Mouse (Mus musculus) liver, embryonic 16.5 days (tissue): ENCODE data around the gene N4bp1. TPM values are rescaled to one million over a fixed set of nuclear protein-coding genes. Genes with fewer than 3 reads are reported as not detected.

Experiments used
- ATAC-seq: fragments of 200-750 bp; cut with Nextera tagmentation; 2 replicates; pipeline ENCODE4 v1.8.0; 2017; ENCODE audit warnings: low read depth, mild to moderate bottlenecking, moderate number of reproducible peaks, moderate library complexity
- H3K27ac ChIP-seq: fragments of 300-500 bp; sonication (generic); 2 replicates; pipeline ENCODE4 v1.5.1; 2014; ENCODE audit warnings: mild to moderate bottlenecking, low read length
- H3K27me3 ChIP-seq: fragments of 300-500 bp; sonication (generic); 2 replicates; pipeline ENCODE4 v1.6.1; 2014; ENCODE audit warnings: low read depth, low read length, mixed read lengths; ENCODE audit not compliant: control insufficient read depth, insufficient read depth
- H3K36me3 ChIP-seq: fragments of 300-500 bp; sonication (generic); 2 replicates; pipeline ENCODE4 v1.6.1; 2014; ENCODE audit warnings: mild to moderate bottlenecking; ENCODE audit not compliant: control insufficient read depth, insufficient read depth
- H3K4me1 ChIP-seq: fragments of 300-500 bp; sonication (generic); 2 replicates; pipeline ENCODE4 v1.6.1; 2014; ENCODE audit warnings: low read depth, low read length, mixed read lengths; ENCODE audit not compliant: control insufficient read depth
- H3K4me2 ChIP-seq: fragments of 300-500 bp; sonication (generic); 2 replicates; pipeline ENCODE4 v1.6.1; 2014; ENCODE audit warnings: low read depth, low read length, mixed read lengths
- H3K4me3 ChIP-seq: fragments of 300-500 bp; sonication (generic); 2 replicates; pipeline ENCODE4 v1.5.1; 2014; ENCODE audit warnings: low read depth, mild to moderate bottlenecking, low read length
- H3K9ac ChIP-seq: fragments of 300-500 bp; sonication (generic); 2 replicates; pipeline ENCODE4 v1.6.1; 2014; ENCODE audit warnings: low read depth, low read length
- H3K9me3 ChIP-seq: fragments of 300-500 bp; sonication (generic); replicated peaks from 2 replicates; pipeline ENCODE4 v1.6.1; 2016; ENCODE audit warnings: low read length; ENCODE audit not compliant: control insufficient read depth
- WGBS: fragments of 180-500 bp; shearing (Covaris S2); extraction: QIAGEN DNeasy Blood & Tissue Kit; methylation state at CpG from one replicate; pipeline ENCODE4 v1.1.7; 2014; ENCODE audit not compliant: insufficient replicate concordance; 5-methylcytosine and 5-hydroxymethylcytosine counted together
- polyA plus RNA-seq: library from polyadenylated mRNA; unstranded; fragments of >200 nt; fragmentation: Nextera tagmentation; extraction: Ambion mirVana; gene quantifications from 2 replicates; pipeline ENCODE4 v1.2.1, GENCODE M21; 2015

N4bp1 gene
- polyA plus RNA-seq, 1 experiment from 2014 or later, result 2.2 TPM

- H3K27ac ChIP-seq, result no peak overlapping the region
- H3K9me3 ChIP-seq, result no peaks in the 10 kb centered on the region
- H3K4me3 ChIP-seq, result no peak overlapping the region
- no peaks in the 10 kb centered on the region for H3K4me1 ChIP-seq
- no peak for ATAC-seq
- H3K4me2 ChIP-seq, result no peak overlapping the region
- 13% methylated on average over 7 of the region's 7 CpGs for WGBS
- H3K36me3 ChIP-seq, result no peaks in the 10 kb centered on the region
- no peaks in the 10 kb centered on the region; the same call in 1 of the 2 replicates for H3K27me3 ChIP-seq
- no peak overlapping the region for H3K9ac ChIP-seq
These were observed 35.4 kb upstream of the N4bp1 start for GRCm38 (mm10) chr8:86920455-86920854.

- no peaks in the 10 kb centered on the region for H3K4me1 ChIP-seq
- H3K9ac ChIP-seq, result no peak overlapping the region
- H3K9me3 ChIP-seq, result no peaks in the 10 kb centered on the region
- H3K27me3 ChIP-seq, result no peaks in the 10 kb centered on the region; the same call in 1 of the 2 replicates
- WGBS, result 57% methylated on average over 7 of the region's 7 CpGs
- H3K4me2 ChIP-seq, result no peak overlapping the region
- no peak overlapping the region for H3K27ac ChIP-seq
- no peaks in the 10 kb centered on the region for H3K36me3 ChIP-seq
- no peak for ATAC-seq
- no peak overlapping the region for H3K4me3 ChIP-seq
These were observed 35.0 kb upstream of the N4bp1 start for GRCm38 (mm10) chr8:86920024-86920423.

GRCm38 (mm10) chr8:86919262-86919661, 34.2 kb upstream of the N4bp1 start:
- ATAC-seq, result no peak
- no peak overlapping the region for H3K4me2 ChIP-seq
- H3K36me3 ChIP-seq, result no peaks in the 10 kb centered on the region
- no peaks in the 10 kb centered on the region; the same call in 1 of the 2 replicates for H3K27me3 ChIP-seq
- no peak overlapping the region for H3K4me3 ChIP-seq
- H3K4me1 ChIP-seq, result no peaks in the 10 kb centered on the region
- H3K27ac ChIP-seq, result no peak overlapping the region
- WGBS, result 69% methylated on average over 4 of the region's 4 CpGs
- no peaks in the 10 kb centered on the region for H3K9me3 ChIP-seq
- no peak overlapping the region for H3K9ac ChIP-seq

- no peak overlapping the region for H3K4me3 ChIP-seq
- no peaks in the 10 kb centered on the region for H3K9me3 ChIP-seq
- H3K36me3 ChIP-seq, result no peaks in the 10 kb centered on the region
- ATAC-seq, result no peak
- no peak overlapping the region for H3K9ac ChIP-seq
- no peaks in the 10 kb centered on the region; the same call in 1 of the 2 replicates for H3K27me3 ChIP-seq
- no peak overlapping the region for H3K4me2 ChIP-seq
- WGBS, result 70% methylated on average over 2 of the region's 2 CpGs
- H3K27ac ChIP-seq, result no peak overlapping the region
- H3K4me1 ChIP-seq, result no peaks in the 10 kb centered on the region
These were observed 33.0 kb upstream of the N4bp1 start for GRCm38 (mm10) chr8:86918093-86918492.

GRCm38 (mm10) chr8:86917689-86918088, 32.6 kb upstream of the N4bp1 start:
- Histone ChIP-seq H3K4me1 (no peaks in the 10 kb centered on the region), H3K27me3 (no peaks in the 10 kb centered on the region; the same call in 1 of the 2 replicates), H3K4me2 (no peak overlapping the region), H3K9ac (no peak overlapping the region), H3K27ac (no peak overlapping the region), H3K36me3 (no peaks in the 10 kb centered on the region), H3K9me3 (no peaks in the 10 kb centered on the region), H3K4me3 (no peak overlapping the region)
- ATAC-seq, result no peak
- WGBS, result 57% methylated on average over 2 of the region's 2 CpGs

GRCm38 (mm10) chr8:86916369-86916768, 31.3 kb upstream of the N4bp1 start:
- H3K36me3 ChIP-seq, result no peaks in the 10 kb centered on the region
- H3K4me3 ChIP-seq, result no peak overlapping the region
- H3K4me2 ChIP-seq, result no peak overlapping the region
- H3K4me1 ChIP-seq, result no peaks in the 10 kb centered on the region
- 55% methylated on average over 4 of the region's 4 CpGs for WGBS
- H3K27me3 ChIP-seq, result no peaks in the 10 kb centered on the region
- no peak overlapping the region for H3K9ac ChIP-seq
- ATAC-seq, result no peak
- H3K27ac ChIP-seq, result no peak overlapping the region
- no peaks in the 10 kb centered on the region for H3K9me3 ChIP-seq

- Histone ChIP-seq H3K4me3 (no peak overlapping the region), H3K27ac (no peak overlapping the region), H3K4me1 (no peaks in the 10 kb centered on the region), H3K27me3 (no peaks in the 10 kb centered on the region), H3K9me3 (no peaks in the 10 kb centered on the region), H3K9ac (no peak overlapping the region), H3K4me2 (no peak overlapping the region), H3K36me3 (no peaks in the 10 kb centered on the region)
- ATAC-seq, result no peak
- 62% methylated on average over 8 of the region's 8 CpGs for WGBS
These were observed 26.1 kb upstream of the N4bp1 start for GRCm38 (mm10) chr8:86911136-86911535.

- Histone ChIP-seq H3K27ac (no peak overlapping the region), H3K4me1 (no peaks in the 10 kb centered on the region), H3K27me3 (no peaks in the 10 kb centered on the region), H3K9ac (no peak overlapping the region), H3K4me3 (no peak overlapping the region), H3K4me2 (no peak overlapping the region), H3K36me3 (no peaks in the 10 kb centered on the region), H3K9me3 (no peaks in the 10 kb centered on the region)
- 45% methylated on average over 7 of the region's 7 CpGs for WGBS
- ATAC-seq, result no peak
These were observed 25.2 kb upstream of the N4bp1 start for GRCm38 (mm10) chr8:86910250-86910649.

GRCm38 (mm10) chr8:86908536-86908935, 23.5 kb upstream of the N4bp1 start:
- Histone ChIP-seq H3K4me2 (no peak overlapping the region), H3K9me3 (no peaks in the 10 kb centered on the region), H3K9ac (no peak overlapping the region), H3K36me3 (no peaks in the 10 kb centered on the region), H3K27ac (no peak overlapping the region), H3K4me1 (no peaks in the 10 kb centered on the region), H3K4me3 (no peak overlapping the region), H3K27me3 (no peaks in the 10 kb centered on the region)
- 18% methylated on average over 6 of the region's 6 CpGs for WGBS
- no peak for ATAC-seq
